Mouse (Mus musculus): Measurements from ENCODE around the gene Inhbe. TPM values are rescaled to one million over a fixed set of nuclear protein-coding genes. Genes with fewer than 3 reads are reported as not detected.
A peak's percentile ranks its signal among the peaks of the same experiment; 100 is the strongest.

Inhbe gene
- polyA plus RNA-seq, 1 experiment = not detected

DNA sequence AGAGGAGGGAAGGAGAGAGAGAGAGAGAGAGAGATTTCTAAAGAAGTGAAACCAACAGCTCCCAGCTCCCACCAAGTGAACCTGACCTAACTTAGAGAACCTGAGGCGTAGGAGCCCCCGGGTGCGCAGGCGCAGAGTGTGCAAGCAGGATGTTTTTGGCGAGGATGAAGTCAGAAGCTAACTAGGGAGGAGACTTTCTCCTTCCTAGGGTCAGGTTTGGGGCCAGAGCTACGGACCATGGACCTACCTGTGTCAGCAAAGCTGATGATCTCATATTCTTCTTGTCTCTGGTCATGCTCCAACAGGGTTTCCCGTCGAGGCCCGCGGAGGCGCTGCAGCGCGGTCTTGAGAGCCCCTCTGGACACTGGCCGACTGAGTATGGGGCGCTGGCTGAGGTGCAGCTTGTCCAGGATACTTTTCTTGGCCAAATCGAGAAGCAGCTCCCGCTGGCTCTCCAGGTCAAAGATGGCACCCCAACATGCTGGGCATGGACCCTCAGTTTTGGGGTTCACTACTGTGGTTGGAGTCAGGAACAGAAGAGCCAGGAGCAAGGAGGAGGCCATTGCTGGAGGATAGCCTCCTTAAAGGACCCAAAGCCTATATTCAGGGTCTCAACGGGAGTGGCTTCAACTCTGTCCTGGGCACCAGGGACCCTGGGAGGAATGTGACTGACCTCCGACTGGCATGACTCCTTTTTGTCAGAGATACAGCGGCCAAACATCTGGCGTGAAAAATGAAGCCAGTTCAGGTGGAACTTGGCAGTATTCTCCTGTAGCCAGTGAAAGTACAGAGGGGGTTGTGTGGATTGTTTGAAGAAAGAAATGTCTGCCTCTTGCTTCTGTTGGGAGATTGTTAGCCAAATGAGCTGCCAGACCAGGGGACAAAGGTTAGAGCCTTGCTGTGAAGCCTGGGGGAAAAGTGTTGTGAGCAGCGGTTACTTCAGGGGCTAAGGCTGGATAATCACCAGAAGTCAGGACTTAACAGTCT, 15.9 kb upstream of the Inhbe start, which contains the start of gene Inhbc:
Inhbc (minus strand) TSS at position 598 of the 987 bp plus-strand sequence.
- no peak for TF ChIP-seq POLR2A (IDR thresholded peaks at IDR 0.05; ENCODE audit: low read depth, low read length)
- TF ChIP-seq CTCF (IDR thresholded peaks at IDR 0.05; ENCODE audit: borderline replicate concordance, insufficient read depth, low read length) = no peak
- no peak within 1 kb of the TSS for H3K4me3 ChIP-seq (ENCODE audit: insufficient read depth, low read length)
- no peaks in the 10 kb centered on the region for H3K4me1 ChIP-seq (ENCODE audit: control insufficient read depth, insufficient read depth, low read length)
- no peak within 1 kb of the TSS for H3K27ac ChIP-seq (ENCODE audit: insufficient read depth, low read length)

DNA sequence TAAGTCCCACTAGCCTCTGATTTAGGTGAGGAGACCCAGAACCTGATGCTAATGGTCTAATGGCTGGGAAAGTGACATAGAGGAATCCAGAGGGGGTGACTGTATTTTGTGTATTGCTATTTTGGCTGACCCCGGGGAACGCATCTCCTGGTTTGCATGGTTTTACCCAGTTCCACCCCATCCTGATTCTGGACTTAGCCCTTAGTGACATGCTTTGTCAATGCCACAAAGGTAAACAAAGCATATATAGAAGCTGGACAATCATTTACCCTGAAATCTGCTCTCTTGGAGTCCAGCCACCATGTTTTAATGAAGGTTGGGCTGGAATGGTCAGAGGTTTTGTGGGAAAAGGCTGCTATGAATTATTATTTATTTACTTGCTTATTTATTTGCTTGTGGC, 14.1 kb upstream of the Inhbe start:
- TF ChIP-seq CTCF (IDR thresholded peaks at IDR 0.05; ENCODE audit: borderline replicate concordance, insufficient read depth, low read length) (no peak), POLR2A (IDR thresholded peaks at IDR 0.05; ENCODE audit: low read depth, low read length) (no peak)
- Histone ChIP-seq H3K4me3 (ENCODE audit: insufficient read depth, low read length) (no peak overlapping the region), H3K27ac (ENCODE audit: insufficient read depth, low read length) (no peak overlapping the region), H3K4me1 (ENCODE audit: control insufficient read depth, insufficient read depth, low read length) (no peaks in the 10 kb centered on the region)

DNA sequence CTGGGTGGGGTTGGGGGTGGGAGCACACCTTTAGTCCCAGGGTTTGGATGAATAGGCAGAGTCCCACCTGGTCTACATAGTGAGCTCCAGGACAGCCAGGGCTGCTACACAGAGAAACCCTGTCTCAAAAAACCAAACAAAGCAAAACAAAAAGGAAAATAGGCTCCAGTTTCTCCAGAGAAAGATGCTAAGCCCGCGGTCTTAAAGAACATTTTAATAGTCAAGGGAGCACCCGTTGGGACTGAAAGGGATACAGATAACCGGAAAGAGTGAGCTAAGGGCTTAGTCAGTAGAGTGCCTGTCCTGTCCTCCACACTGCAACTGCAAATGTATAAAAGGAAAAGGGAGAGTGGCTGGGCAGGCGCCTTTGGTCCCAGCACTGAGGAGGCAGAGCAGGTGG, 12.9 kb upstream of the Inhbe start:
- no peak overlapping the region for H3K4me3 ChIP-seq (ENCODE audit: insufficient read depth, low read length)
- TF ChIP-seq POLR2A (IDR thresholded peaks at IDR 0.05; ENCODE audit: low read depth, low read length) = no peak
- no peak for TF ChIP-seq CTCF (IDR thresholded peaks at IDR 0.05; ENCODE audit: borderline replicate concordance, insufficient read depth, low read length)
- H3K4me1 ChIP-seq (ENCODE audit: control insufficient read depth, insufficient read depth, low read length) = no peaks in the 10 kb centered on the region
- H3K27ac ChIP-seq (ENCODE audit: insufficient read depth, low read length) = no peak overlapping the region

DNA sequence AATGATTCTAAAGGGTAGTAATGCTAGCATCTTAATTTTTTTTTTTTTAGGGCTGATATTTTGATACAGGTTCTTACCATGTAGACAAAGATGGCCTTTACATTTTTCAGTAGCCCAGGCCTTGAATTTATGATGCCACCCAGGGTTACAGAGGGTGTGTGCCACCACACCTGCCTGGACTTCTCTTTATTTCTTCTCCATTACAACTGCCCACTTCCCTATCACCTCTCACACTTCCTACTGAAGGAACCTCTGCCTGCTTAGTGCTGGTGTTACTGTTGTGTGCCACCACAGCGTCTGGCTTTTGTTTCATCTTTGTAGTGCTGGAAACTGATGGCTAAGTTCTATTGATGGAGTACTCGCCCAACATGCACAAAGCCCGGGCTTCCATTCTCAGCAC, 6.5 kb upstream of the Inhbe start:
- Histone ChIP-seq H3K4me3 (ENCODE audit: insufficient read depth, low read length) (no peak overlapping the region), H3K4me1 (ENCODE audit: control insufficient read depth, insufficient read depth, low read length) (no peaks in the 10 kb centered on the region), H3K27ac (ENCODE audit: insufficient read depth, low read length) (no peak overlapping the region)
- TF ChIP-seq CTCF (IDR thresholded peaks at IDR 0.05; ENCODE audit: borderline replicate concordance, insufficient read depth, low read length) (no peak), POLR2A (IDR thresholded peaks at IDR 0.05; ENCODE audit: low read depth, low read length) (no peak)

DNA sequence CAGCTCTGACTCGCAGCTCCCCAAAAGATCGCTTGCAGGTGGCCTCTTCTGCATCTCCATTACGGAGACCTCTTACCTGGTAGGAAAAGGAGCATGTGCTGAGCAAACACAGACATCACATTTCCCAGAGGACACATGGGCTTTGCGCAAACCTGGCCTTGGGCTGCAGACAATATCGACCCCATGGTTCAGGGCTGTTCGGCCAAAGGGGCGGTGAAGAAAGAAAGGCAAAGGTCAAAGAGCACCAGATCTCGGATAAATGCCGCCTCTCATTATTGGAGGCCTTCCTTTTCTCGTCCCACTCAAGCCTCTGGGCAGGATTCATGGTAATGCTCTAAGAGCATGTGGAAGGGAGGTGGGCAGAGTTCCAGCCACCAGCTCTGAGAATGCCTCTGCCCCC, 1.1 kb upstream of the Inhbe start:
- no peak overlapping the region for H3K4me3 ChIP-seq (ENCODE audit: insufficient read depth, low read length)
- no peaks in the 10 kb centered on the region for H3K4me1 ChIP-seq (ENCODE audit: control insufficient read depth, insufficient read depth, low read length)
- no peak overlapping the region for H3K27ac ChIP-seq (ENCODE audit: insufficient read depth, low read length)
- TF ChIP-seq POLR2A (IDR thresholded peaks at IDR 0.05; ENCODE audit: low read depth, low read length) (no peak), CTCF (IDR thresholded peaks at IDR 0.05; ENCODE audit: borderline replicate concordance, insufficient read depth, low read length) (no peak)

DNA sequence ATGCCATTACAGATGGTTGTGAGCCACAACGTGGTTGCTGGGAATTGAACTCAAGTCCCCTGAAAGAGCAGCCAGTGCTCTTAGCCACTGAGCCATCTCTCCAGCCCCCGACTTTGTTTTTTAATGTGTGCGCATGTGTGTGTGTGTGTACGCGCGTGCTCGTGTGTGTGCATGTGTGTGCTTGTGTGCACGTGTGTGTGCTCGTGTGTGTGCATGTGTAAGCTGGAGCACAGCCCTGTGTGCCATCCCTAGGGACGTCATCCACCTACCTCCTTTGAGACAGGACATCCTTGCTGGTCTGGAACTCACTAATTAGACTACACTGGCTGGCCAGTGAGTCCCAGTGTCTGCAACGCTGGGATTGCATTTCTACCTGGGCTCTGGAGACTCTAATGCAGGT, 1.4 kb downstream of the Inhbe start:
- TF ChIP-seq POLR2A (IDR thresholded peaks at IDR 0.05; ENCODE audit: low read depth, low read length) (no peak), CTCF (IDR thresholded peaks at IDR 0.05; ENCODE audit: borderline replicate concordance, insufficient read depth, low read length) (no peak)
- H3K27ac ChIP-seq (ENCODE audit: insufficient read depth, low read length) = no peak overlapping the region
- H3K4me3 ChIP-seq (ENCODE audit: insufficient read depth, low read length) = no peak overlapping the region
- no peaks in the 10 kb centered on the region for H3K4me1 ChIP-seq (ENCODE audit: control insufficient read depth, insufficient read depth, low read length)

DNA sequence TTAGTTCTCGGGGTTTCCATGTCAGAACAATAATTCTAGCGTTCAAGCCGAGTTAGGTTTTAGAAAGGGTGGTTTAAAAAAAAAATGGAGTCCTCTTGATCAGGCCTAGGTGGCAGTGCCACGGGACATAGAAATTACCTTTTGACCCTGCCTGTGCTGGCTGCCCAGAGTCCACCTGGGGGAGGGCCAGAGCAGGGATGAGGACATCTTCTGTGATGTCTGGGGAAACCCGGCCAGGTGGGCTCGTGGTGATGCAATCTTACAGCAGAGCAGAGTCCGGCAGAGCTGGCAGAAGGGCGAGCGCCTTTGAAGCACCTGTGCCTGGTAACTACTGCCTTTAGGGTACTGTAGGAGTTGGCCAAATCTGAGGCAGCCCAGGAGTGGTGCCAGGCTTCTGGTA, 2.0 kb downstream of the Inhbe start:
- TF ChIP-seq POLR2A (IDR thresholded peaks at IDR 0.05; ENCODE audit: low read depth, low read length) (no peak), CTCF (IDR thresholded peaks at IDR 0.05; ENCODE audit: borderline replicate concordance, insufficient read depth, low read length) (no peak)
- H3K4me3 ChIP-seq (ENCODE audit: insufficient read depth, low read length) = no peak overlapping the region
- no peaks in the 10 kb centered on the region for H3K4me1 ChIP-seq (ENCODE audit: control insufficient read depth, insufficient read depth, low read length)
- H3K27ac ChIP-seq (ENCODE audit: insufficient read depth, low read length) = no peak overlapping the region

DNA sequence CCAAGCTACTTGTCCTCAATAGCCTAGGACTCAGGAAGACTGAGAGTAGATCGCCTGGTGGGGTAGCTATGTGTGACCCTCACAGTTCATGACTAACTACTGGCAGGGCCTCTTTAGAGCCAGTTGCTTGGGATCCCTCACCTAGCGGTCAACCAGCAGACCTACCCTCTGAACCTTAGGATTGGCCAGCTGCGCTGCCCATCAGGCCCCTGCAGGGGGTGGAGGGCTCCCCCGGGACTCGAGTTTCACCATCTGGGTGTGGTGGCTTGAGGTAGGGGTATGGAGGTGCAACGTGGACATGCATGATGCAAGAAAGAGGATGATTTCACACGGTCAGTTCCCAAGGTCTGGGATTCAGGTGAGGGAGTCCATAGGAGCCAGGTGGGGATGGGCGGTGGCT, 2.5 kb downstream of the Inhbe start:
- no peak overlapping the region for H3K27ac ChIP-seq (ENCODE audit: insufficient read depth, low read length)
- no peak overlapping the region for H3K4me3 ChIP-seq (ENCODE audit: insufficient read depth, low read length)
- no peaks in the 10 kb centered on the region for H3K4me1 ChIP-seq (ENCODE audit: control insufficient read depth, insufficient read depth, low read length)
- no peak for TF ChIP-seq CTCF (IDR thresholded peaks at IDR 0.05; ENCODE audit: borderline replicate concordance, insufficient read depth, low read length)

DNA sequence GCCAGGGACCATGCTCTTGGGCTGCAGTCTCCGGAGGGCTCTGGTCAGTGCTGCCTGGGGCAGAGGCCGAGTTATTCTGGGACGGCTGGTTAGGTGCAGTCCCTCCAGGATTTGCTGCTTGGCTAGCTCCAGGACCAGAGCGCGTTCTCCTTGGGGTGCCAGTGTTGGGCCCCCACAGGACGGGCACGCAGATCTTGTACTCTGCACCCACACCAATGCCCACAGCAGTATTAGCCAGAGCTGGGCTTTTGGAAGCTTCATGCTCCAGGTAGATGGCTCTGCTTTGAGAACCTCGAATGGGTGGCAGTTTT, 3.0 kb downstream of the Inhbe start:
- Histone ChIP-seq H3K4me1 (ENCODE audit: control insufficient read depth, insufficient read depth, low read length) (no peaks in the 10 kb centered on the region), H3K27ac (ENCODE audit: insufficient read depth, low read length) (no peak overlapping the region), H3K4me3 (ENCODE audit: insufficient read depth, low read length) (no peak overlapping the region)
- TF ChIP-seq CTCF (IDR thresholded peaks at IDR 0.05; ENCODE audit: borderline replicate concordance, insufficient read depth, low read length) = no peak
- TF ChIP-seq POLR2A (IDR thresholded peaks at IDR 0.05; ENCODE audit: low read depth, low read length) = no peak

DNA sequence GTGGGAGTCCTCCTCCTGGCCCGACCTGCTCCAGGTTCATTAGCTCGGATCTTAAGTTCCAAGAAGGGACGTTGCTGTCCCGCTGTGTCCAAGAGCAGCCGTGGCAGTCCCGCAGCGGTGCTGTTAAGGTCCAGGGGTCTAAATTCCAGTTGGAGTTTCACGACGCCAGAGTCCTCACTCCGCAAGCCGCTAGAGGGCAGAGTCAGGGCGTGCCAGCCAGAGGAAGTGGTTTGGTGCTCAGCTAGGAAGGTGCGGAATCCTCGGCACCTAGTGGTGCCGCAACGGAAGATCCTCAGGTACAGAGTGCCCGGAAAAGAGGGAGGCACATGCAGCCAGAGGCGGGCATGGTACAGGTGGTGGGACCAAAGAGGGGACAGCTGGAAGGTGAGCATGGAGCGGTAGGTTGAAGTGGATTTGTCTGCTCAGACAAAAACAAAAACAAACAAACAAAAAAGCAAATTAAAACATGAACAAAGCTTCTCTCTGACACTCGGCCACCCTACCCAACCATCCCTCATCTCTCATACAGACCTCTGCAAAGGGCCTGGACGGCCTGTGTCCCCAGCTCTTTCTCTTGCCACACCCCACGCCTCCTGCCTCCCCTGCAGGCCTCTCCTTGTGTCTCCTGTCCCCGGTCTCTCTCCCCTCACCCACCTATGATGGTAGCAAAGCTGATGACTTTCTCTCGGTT, 3.5 kb downstream of the Inhbe start:
- Histone ChIP-seq H3K27ac (ENCODE audit: insufficient read depth, low read length) (no peak overlapping the region), H3K4me1 (ENCODE audit: control insufficient read depth, insufficient read depth, low read length) (no peaks in the 10 kb centered on the region), H3K4me3 (ENCODE audit: insufficient read depth, low read length) (no peak overlapping the region)
- TF ChIP-seq CTCF (IDR thresholded peaks at IDR 0.05; ENCODE audit: borderline replicate concordance, insufficient read depth, low read length) (peak; percentile 97), POLR2A (IDR thresholded peaks at IDR 0.05; ENCODE audit: low read depth, low read length) (no peak)

Data from embryonic fibroblast, embryonic 13.5 days (primary cell).